In genomic region chr13:119753859-119754634, GRCm38 (mm10) we compare ENCODE assay signal across 9 mouse cellular contexts. TPM values are rescaled to one million over a fixed set of nuclear protein-coding genes. Genes with fewer than 3 reads are reported as not detected.
DNase-seq lines count a peak whose midpoint lies in the region; ATAC-seq lines count a peak whose summit lies in the region.
"Had no signal": no experiment of that assay in that cellular context is flagged by ENCODE, and none has a peak within 500 bp of the region (broad histone marks: within the 10 kb centered on the region; RNA-seq: fewer than 3 reads in every experiment).

No protein-coding gene starts in this region.

- H3K27me3 ChIP-seq in embryonic facial prominence, embryonic 11.5 days (ENCODE audit: control insufficient read depth, insufficient read depth, low read length), result no peaks in the 10 kb centered on the region
- H3K27me3 ChIP-seq in hindbrain, embryonic 15.5 days, result no peaks in the 10 kb centered on the region
- no peaks in the 10 kb centered on the region for H3K27me3 ChIP-seq in neural tube, embryonic 14.5 days (ENCODE audit: control insufficient read depth, insufficient read depth, low read length)
- H3K27me3 ChIP-seq: Patski had no signal

- WGBS in embryonic facial prominence, embryonic 11.5 days, result 52% methylated on average over 9 of the region's 9 CpGs
- 40% methylated on average over 9 of the region's 9 CpGs for WGBS in hindbrain, embryonic 15.5 days
- WGBS in neural tube, embryonic 14.5 days, result 46% methylated on average over 9 of the region's 9 CpGs

- no peak overlapping the region for H3K4me3 ChIP-seq in embryonic facial prominence, embryonic 11.5 days (ENCODE audit: low read depth, low read length)
- peak overlapping the region; percentile 74 for H3K4me3 ChIP-seq in hindbrain, embryonic 15.5 days
- no peak overlapping the region for H3K4me3 ChIP-seq in neural tube, embryonic 14.5 days (ENCODE audit: low read depth, low read length)

- H3K9me3 ChIP-seq in embryonic facial prominence, embryonic 11.5 days (replicated peaks; ENCODE audit: control insufficient read depth, low read length), result no peaks in the 10 kb centered on the region
- no peaks in the 10 kb centered on the region for H3K9me3 ChIP-seq in hindbrain, embryonic 15.5 days
- no peaks in the 10 kb centered on the region for H3K9me3 ChIP-seq in neural tube, embryonic 14.5 days (ENCODE audit: control insufficient read depth, low read length)

- H3K36me3 ChIP-seq in embryonic facial prominence, embryonic 11.5 days (replicated peaks; ENCODE audit: control insufficient read depth, insufficient read depth, low read depth, low read length), result no peaks in the 10 kb centered on the region
- no peaks in the 10 kb centered on the region for H3K36me3 ChIP-seq in hindbrain, embryonic 15.5 days
- H3K36me3 ChIP-seq in neural tube, embryonic 14.5 days (ENCODE audit: control insufficient read depth, insufficient read depth, low read length), result no peaks in the 10 kb centered on the region

- DNase-seq in right cerebral cortex, postnatal 10 days (ENCODE audit: low spot score in 2 of 2), result peak; percentile 60 to 73
- DNase-seq in right cerebral cortex, postnatal 4 days, result no peak
- peak; percentile 34 for DNase-seq in embryonic facial prominence, embryonic 11.5 days (ENCODE audit: low spot score)
- no peak for DNase-seq in heart, adult 18-20 months
- no peak for DNase-seq in kidney, adult 11 months
- DNase-seq in adrenal gland, postnatal 25 days, result no peak

- no peak overlapping the region for H3K9ac ChIP-seq in embryonic facial prominence, embryonic 11.5 days (replicated peaks; ENCODE audit: low read length)
- no peak overlapping the region for H3K9ac ChIP-seq in hindbrain, embryonic 15.5 days
- no peak overlapping the region for H3K9ac ChIP-seq in neural tube, embryonic 14.5 days (replicated peaks; ENCODE audit: low read depth, low read length)

- ATAC-seq in embryonic facial prominence, embryonic 11.5 days (replicated peaks; ENCODE audit: insufficient number of reproducible peaks, low FRiP score, low TSS enrichment, low read depth), result no peak
- ATAC-seq in hindbrain, embryonic 15.5 days (ENCODE audit: low FRiP score, low read depth), result peak; percentile 33; the same call in 1 of the 2 replicates
- ATAC-seq in neural tube, embryonic 14.5 days (ENCODE audit: low read depth), result no peak
- ATAC-seq: Patski had no signal

- H3K4me1 ChIP-seq in embryonic facial prominence, embryonic 11.5 days (ENCODE audit: control insufficient read depth, insufficient read depth, low read length), result no peaks in the 10 kb centered on the region
- peaks cover 31% of the 10 kb centered on the region for H3K4me1 ChIP-seq in hindbrain, embryonic 15.5 days (replicated peaks)
- H3K4me1 ChIP-seq in neural tube, embryonic 14.5 days (ENCODE audit: control insufficient read depth, insufficient read depth, low read length), result peaks cover 13% of the 10 kb centered on the region

- H3K4me2 ChIP-seq in embryonic facial prominence, embryonic 11.5 days (ENCODE audit: low read depth, low read length), result no peak overlapping the region
- peak overlapping the region; percentile 95 for H3K4me2 ChIP-seq in hindbrain, embryonic 15.5 days
- H3K4me2 ChIP-seq in neural tube, embryonic 14.5 days (ENCODE audit: low read depth, low read length), result peak overlapping the region; percentile 94; the same call in 1 of the 2 replicates

- H3K27ac ChIP-seq in embryonic facial prominence, embryonic 11.5 days (replicated peaks; ENCODE audit: low read depth, low read length), result no peak overlapping the region
- peak overlapping the region; percentile 54 for H3K27ac ChIP-seq in hindbrain, embryonic 15.5 days (replicated peaks)
- no peak overlapping the region for H3K27ac ChIP-seq in neural tube, embryonic 14.5 days (ENCODE audit: low read depth, low read length)

RNA-seq across cellular contexts. Expression of gene Nim1k, which starts 1.6 kb away (rescaled TPM):
- polyA plus RNA-seq in embryonic facial prominence, embryonic 11.5 days (2014; fragmentation: Nextera tagmentation; extraction: Ambion mirVana), result 1.5 and 1.6 TPM in 2 replicates
- 5.4 and 5.5 TPM in 2 replicates for polyA plus RNA-seq in hindbrain, embryonic 15.5 days (2015; fragmentation: Nextera tagmentation; extraction: Ambion mirVana)
- polyA plus RNA-seq in neural tube, embryonic 14.5 days (2014; fragmentation: Nextera tagmentation; extraction: Ambion mirVana), result 5.3 and 5.9 TPM in 2 replicates
- 1 to 10 TPM in 1 of 2 experiments, under 1 TPM in 1; 0.98 to 1.4 TPM for total RNA-seq in heart, adult 18-20 months (2021)
- 2.6 and 3.6 TPM in 2 replicates for total RNA-seq in adrenal gland, postnatal 25 days (2021)

RNA-seq across cellular contexts. Expression of gene Zfp131, which starts 36.6 kb away (rescaled TPM):
- 46.6 and 46.7 TPM in 2 replicates for polyA plus RNA-seq in embryonic facial prominence, embryonic 11.5 days (2014; fragmentation: Nextera tagmentation; extraction: Ambion mirVana)
- 32.2 and 33.0 TPM in 2 replicates for polyA plus RNA-seq in hindbrain, embryonic 15.5 days (2015; fragmentation: Nextera tagmentation; extraction: Ambion mirVana)
- polyA plus RNA-seq in neural tube, embryonic 14.5 days (2014; fragmentation: Nextera tagmentation; extraction: Ambion mirVana), result 38.4 and 38.7 TPM in 2 replicates
- 10 to 100 TPM; 19.6 to 19.8 TPM for total RNA-seq in heart, adult 18-20 months (2021)
- 32.4 and 37.4 TPM in 2 replicates for total RNA-seq in adrenal gland, postnatal 25 days (2021)

Comparison
In these comparisons a context has a peak if more than half of its experiments do, and no peak if none do; other contexts are left out.
1. DNase-seq: peak in right cerebral cortex, postnatal 10 days (2 of 2) and embryonic facial prominence, embryonic 11.5 days (single experiment); none in right cerebral cortex, postnatal 4 days (single experiment), heart, adult 18-20 months (0 of 2), kidney, adult 11 months (single experiment) and adrenal gland, postnatal 25 days (single experiment).